Mouse (Mus musculus) gastrocnemius, postnatal 25 days (tissue): Measurements from ENCODE around the gene Crygs. TPM values are rescaled to one million over a fixed set of nuclear protein-coding genes. Genes with fewer than 3 reads are reported as not detected.
A peak's percentile ranks its signal among the peaks of the same experiment; 100 is the strongest.
"Not testable (repeated sequence)": the region's sequence is repeated elsewhere in the genome, so short reads cannot be mapped to it uniquely, and the experiment has no call there.

Source experiments
- DNase-seq: peaks from one replicate; pipeline ENCODE4 v3.0.0; 2022
- total RNA-seq, 2 experiments: library from RNA; stranded (reverse); gene quantifications; 1 replicate in 1 of 2; 2 replicates in 1 of 2; pipeline ENCODE4 v1.2.3; 2021

Crygs gene
- total RNA-seq, 2 experiments from 2014 or later: not detected

DNA sequence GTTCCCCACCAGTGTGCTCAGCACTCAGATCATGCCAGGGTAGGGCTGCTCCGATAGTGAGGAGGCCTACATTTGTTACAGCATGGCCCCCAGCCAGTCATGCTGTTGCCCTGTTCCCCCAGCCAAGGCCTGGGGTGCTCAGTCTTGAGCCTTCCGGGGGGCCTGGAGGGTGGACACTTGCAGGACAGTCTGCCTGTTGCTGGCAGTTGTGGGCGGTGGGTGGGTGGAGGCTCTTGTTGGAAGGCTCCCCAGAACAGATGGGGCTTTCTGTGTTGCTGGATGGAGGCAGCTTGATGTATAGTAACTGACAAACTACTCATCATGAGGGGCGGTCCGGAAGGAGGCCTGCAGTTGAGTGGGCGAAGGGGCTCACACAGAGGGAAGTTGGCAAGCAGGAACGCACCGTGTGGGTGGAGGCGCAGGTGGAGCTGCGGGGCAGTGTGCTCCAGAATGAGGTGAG is 21.4 kb downstream of the Crygs start:
- DNase-seq: no peak

DNA sequence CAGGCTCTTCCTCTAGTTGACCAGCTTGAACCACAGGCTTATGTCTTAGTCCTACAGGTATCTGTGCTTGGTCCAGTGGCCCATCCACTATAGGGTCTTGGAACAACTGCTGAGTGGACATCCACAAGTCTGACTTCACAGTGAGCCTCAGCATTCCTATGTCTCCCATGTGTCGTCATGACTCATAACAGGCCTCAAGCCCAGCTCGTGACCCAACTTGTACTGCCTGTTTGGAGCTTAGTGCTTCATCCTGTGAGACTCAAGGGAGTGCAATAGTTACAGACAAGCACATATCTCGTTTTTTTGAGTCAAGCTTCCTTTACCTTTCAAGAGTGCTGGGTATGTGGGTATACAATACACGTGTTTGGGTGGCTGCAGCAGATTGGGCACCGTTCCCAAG is 28.7 kb downstream of the Crygs start:
- no peak for DNase-seq

DNA sequence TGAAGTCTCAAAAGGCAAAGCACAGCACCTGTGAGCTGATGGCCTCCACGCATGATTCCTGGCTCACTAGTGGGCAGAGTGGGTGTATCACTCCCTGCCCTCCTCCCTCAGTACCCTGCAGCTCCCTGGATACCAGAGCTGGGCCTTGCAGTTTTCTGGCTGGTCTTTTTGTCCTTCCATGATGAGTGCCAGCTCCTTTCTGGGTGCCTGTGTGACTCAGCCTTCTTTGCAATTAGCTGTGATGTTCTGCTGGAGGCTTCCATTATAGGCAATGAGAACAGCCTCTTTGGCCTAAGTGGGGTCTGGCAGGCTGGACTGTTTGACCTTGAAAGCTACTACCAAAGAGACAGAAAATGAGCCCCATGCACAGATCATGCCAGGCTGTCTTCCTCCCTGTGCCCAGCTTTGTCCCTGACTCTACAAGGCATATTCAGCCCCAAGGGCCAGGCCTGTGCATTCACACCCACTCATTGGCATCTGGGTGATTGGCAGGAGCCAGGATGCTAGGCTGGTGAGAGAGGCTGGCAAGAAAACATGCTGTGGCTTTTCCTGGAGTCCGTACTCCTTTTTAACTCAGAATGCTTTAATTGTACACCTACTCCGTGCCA is 32.0 kb downstream of the Crygs start:
- no peak for DNase-seq

DNA sequence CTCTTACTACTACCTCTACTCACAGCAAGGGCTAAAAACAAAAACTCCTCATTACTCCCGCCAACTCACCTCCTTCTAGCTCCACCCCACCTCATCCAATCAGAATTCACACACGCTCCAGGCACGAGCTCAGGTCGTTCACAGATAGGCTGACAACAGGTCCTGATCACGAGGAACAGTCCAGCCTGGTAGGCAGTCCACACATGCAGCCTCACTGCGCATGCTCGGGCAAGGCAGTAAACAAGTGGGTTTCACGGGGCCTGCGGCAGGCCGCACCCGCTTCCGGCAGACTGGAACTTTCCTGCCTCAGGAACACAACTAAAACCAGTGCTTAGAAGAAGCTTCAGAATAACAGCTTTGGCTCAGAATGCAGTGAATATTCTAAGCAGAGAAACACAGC is 33.1 kb downstream of the Crygs start:
- not testable (repeated sequence) for DNase-seq

DNA sequence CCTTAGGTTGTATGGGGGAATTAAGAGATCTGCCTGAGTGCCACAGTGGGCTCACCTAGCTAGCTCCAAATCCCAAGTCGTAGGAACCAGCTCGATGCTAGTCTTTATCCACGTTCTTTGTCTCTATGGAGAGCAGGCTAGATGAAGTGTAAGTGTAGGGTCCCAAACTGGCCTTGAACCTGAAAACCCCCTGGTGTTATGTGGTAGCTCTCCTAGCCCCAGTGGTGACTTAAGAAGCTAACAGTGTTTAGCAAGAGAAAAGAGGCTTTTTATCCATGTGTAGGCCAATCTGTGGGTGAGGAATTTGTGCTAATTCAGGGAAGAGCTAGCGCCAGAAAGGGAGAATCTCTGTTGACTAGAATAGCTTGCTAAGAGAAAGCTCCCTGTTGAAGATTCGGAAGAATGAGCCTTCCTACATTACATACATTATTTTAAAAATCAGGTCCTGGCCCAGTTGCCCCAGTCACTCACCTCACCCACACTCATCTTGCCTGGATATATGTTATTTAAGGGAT is 35.8 kb downstream of the Crygs start:
- DNase-seq: no peak

DNA sequence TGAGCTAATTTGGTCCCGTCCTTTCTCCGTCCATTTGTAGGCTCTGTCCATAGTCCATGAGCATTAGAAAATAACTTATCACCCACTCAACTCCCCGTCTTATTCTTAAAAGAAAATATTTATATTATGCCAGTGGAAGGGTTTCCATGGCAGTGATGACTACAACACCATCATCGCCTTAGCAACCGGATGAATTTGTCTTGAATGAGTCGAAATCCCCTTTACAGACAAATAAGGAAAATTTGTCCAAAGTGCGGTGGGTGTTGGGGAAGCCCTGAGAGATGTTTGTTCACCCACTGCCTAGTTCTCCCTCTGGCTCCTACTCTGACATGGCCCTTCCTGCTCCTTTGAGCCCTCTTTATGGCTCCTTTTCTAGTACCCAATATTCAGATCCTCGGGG is 42.7 kb downstream of the Crygs start:
- DNase-seq: no peak

DNA sequence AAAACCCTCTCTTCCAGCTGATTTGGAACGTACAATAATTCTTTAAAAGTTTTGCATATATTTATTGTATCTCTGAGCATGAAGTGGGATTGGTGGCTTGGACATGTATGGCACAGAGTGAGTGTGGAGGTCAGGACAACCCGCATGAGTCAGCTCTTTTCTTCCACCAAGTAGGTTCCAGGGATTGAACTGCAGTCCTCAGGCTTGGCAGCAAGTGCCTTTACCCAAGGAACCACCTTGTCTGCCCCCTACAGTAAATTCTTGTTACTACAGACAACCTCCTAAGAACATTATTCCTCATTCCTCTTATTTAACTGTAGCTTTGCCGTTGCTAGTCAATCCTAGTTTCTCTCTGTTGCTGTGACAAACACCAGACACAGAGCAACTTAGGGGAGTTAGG is 44.0 kb downstream of the Crygs start:
- DNase-seq: no peak

DNA sequence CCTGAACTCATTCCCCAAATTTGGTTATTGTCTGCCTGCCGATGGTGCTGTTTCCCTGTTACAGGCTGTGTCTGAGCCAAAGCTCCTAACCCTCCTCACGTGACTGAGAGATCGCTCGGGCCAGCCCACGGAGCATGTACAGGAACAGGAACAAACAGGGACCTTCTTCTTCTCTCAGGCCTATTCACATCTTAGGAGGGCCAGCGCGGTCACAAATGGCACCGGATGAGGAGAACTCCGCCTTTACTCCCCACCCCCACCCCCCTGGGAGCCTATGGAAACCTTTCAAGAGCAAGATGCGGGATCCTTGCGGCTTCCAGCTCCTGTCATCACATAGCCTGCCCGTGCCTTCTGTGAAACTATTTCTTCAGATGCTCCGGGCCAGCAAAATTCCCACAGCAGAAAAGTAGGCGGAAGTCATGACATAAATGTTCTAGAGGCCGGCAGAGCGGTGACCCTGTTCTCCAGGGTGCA is 44.6 kb downstream of the Crygs start:
- peak; percentile 32 for DNase-seq

DNA sequence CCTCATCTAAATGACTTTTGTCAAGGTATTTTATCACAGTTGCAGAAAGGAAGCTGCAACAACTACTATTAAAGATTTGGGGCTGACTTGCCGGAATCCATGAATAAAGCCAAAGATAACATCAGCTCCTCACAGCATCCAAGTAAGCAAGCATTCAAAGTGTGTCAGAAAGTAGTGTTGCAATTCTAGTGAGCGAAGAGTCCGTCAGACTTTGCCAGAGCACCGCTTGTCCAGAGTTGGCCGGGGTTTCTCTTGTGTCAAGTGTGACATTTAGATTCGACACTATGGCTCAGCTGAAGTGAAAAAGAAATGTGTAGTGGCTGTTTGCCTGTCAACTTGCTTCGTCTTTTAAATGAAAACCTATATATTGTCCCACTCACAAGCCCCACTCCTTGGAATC is 45.8 kb downstream of the Crygs start:
- DNase-seq: no peak

Other genes with a start within 250 kb of the Crygs start
- gene Dgkg, start 154.4 kb downstream of the Crygs start, total RNA-seq: under 1 TPM; 0.59 to 0.69 TPM
- 1 to 10 TPM; 5.4 to 6.8 TPM for gene Tbccd1, start 46.1 kb upstream of the Crygs start, total RNA-seq
- 10 to 100 TPM; 38.8 to 44.2 TPM for gene Dnajb11, start 46.3 kb upstream of the Crygs start, total RNA-seq
- not detected for gene Ahsg, start 79.7 kb upstream of the Crygs start, total RNA-seq
- gene Fetub, start 106.8 kb upstream of the Crygs start, total RNA-seq: not detected
- gene Hrg, start 139.5 kb upstream of the Crygs start, total RNA-seq: not detected
- under 1 TPM in 1 of 2 experiments, not detected in 1; 0.21 TPM for gene Kng2, start 217.9 kb upstream of the Crygs start, total RNA-seq
- gene Kng1, start 246.3 kb upstream of the Crygs start, total RNA-seq: not detected